Mouse (Mus musculus) activated CD4-positive, CD25-positive, alpha-beta regulatory T cell, adult 9 weeks (primary cell): ENCODE data around the gene Tspan18. TPM values are rescaled to one million over a fixed set of nuclear protein-coding genes. Genes with fewer than 3 reads are reported as not detected.

Source experiments
- polyA plus RNA-seq: library from polyadenylated mRNA; unstranded; fragments of 100-300 nt; shearing (Covaris generic); gene quantifications from one replicate; pipeline ENCODE4 v1.2.1, GENCODE M21; 2017

The Tspan18 gene
- polyA plus RNA-seq, result 0.10 TPM

DNA sequence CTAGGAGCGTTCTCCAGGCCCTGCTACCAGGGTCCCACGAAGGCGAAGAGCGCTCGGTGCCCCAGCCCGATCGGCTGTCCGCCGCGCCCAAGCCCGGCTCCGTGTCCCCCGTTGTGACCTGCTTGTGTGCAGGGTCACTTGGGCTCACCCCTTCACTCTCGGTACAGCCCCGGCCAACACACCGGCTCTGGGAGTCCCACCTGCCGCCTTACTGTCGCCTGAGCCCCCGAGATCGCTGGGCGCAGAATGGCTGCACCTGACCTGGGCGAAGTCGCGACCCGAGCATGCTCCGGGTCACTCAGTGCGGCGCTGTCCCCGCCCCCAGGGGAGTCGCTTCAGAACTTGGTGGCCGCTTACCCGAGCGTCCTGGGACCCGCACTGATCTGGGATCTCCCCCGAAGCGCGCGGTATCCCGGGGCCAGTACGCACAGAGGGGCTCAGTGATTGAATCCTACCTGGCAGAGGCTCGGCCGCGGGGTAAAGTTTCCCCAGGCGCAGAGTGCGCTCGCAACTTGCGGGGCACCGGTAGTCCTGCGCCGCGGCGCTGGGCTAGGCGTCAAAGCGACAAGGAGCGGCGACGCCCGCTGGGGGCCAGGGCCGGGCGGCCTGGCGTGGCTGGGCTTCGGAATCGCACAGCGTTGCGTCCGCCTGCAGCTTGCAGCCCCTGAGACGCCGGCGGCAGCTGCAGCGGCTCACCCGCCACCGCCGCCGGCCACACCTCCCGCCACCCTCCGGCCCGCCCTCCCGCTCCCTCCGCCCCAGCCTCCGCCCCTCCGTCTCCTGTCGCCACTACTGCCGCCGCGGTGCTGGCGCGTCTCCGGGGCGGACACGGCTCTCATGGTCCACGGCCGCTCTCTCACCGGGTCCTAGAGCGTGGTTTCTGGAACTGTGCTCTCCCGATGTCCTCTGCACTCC, at the start of gene Tspan18:
Tspan18 (minus strand) TSS at position 689 of the 915 bp plus-strand sequence.

GRCm38 (mm10) chr2:93187323-93187996, 146.8 kb downstream of the Tspan18 start, which contains the start of gene Trp53i11:
Trp53i11 (plus strand) TSS chr2:93187548.

Other genes with a start within 250 kb of the Tspan18 start
- 98.7 TPM for gene Trp53i11, start 147.0 kb downstream of the Tspan18 start, polyA plus RNA-seq
- gene Cd82, start 128.6 kb upstream of the Tspan18 start, polyA plus RNA-seq, result 798 TPM
- gene Gm10803, start 226.1 kb upstream of the Tspan18 start, polyA plus RNA-seq, result not detected